Mouse (Mus musculus): ENCODE data around the gene Tcp11l2. TPM values are rescaled to one million over a fixed set of nuclear protein-coding genes. Genes with fewer than 3 reads are reported as not detected.

Tcp11l2 gene
- polyA plus RNA-seq, 1 experiment = 0.15 TPM

DNA sequence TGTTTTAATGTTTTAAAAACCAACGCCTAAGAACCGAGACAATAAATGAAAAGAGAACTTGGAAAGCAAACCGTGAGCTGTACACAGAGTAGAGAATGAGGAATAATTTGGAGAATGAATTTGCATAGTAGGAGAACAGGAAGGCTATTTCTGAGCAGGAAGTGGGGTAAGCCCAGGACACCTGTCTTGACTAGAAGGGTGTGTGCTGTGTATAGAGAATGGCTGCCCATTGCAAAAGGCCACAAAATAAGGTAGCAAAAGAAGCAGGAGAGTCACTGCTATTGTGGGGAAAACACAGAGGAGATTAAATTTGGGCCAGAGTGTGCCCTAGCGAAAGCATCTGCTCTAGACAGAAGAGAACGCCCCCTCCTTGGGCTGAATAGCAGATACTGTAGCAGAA, 41.0 kb upstream of the Tcp11l2 start:
- peaks cover 82% of the 10 kb centered on the region for H3K27me3 ChIP-seq (replicated peaks)
- H3K4me1 ChIP-seq = peaks cover 46% of the 10 kb centered on the region

DNA sequence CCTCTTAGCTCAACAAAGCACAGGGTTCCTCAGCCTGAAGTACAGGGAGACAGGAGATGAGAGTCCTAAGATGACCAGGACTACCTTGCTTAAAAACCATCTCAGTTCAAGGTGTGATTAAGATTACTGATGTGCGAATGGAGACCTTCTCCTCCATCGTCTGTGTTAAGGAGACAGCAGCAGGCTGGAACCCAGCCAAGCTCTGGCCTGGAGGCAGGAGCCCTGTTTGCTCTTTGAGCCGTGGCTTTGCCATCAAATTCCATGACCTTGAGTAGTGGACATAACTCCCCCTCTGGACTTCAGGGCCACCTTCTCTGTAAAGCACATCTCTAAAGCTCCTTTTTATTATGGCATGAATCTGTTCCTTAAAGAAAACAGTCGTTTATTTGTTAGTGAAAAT, 40.6 kb upstream of the Tcp11l2 start:
- H3K9me3 ChIP-seq = peaks cover 5% of the 10 kb centered on the region
- no peaks in the 10 kb centered on the region for H3K36me3 ChIP-seq (replicated peaks; ENCODE audit: low read length)
- peaks cover 79% of the 10 kb centered on the region for H3K27me3 ChIP-seq (replicated peaks)
- H3K4me1 ChIP-seq = peaks cover 46% of the 10 kb centered on the region
- no peak overlapping the region for H3K4me3 ChIP-seq (replicated peaks)
- TF ChIP-seq GATA1 (IDR thresholded peaks at IDR 0.05; ENCODE audit: borderline replicate concordance, low read length) = no peak
- no peak for TF ChIP-seq FLI1 (IDR thresholded peaks at IDR 0.05; ENCODE audit: low read length)

More for the DNA sequence above, 41.0 kb upstream of the Tcp11l2 start:
- H3K36me3 ChIP-seq (replicated peaks; ENCODE audit: low read length) = no peaks in the 10 kb centered on the region
- peaks cover 5% of the 10 kb centered on the region for H3K9me3 ChIP-seq
- H3K4me3 ChIP-seq (replicated peaks) = no peak overlapping the region
- TF ChIP-seq FLI1 (IDR thresholded peaks at IDR 0.05; ENCODE audit: low read length) = no peak
- TF ChIP-seq GATA1 (IDR thresholded peaks at IDR 0.05; ENCODE audit: borderline replicate concordance, low read length) = no peak

DNA sequence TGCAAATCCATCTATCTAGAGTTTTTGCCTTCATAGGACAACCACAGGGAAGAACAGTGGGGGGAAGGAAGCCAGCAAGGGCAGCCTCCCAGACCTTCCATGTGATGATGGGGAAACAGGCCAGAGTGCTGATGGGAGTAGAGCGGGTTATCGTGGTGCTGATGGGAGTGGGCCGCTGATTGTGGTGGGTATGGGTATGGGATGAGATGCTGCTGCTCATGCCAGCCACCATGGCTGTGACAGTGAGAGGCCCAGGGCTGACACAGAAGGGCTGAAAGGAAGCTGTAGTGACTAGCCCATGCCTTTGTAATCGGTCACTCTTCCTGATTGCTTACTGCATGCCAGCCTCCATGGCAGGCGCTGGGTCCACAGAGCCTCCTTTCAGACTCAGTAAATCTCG, 36.8 kb upstream of the Tcp11l2 start:
- TF ChIP-seq GATA1 (IDR thresholded peaks at IDR 0.05; ENCODE audit: borderline replicate concordance, low read length) = no peak
- no peak for TF ChIP-seq FLI1 (IDR thresholded peaks at IDR 0.05; ENCODE audit: low read length)
- H3K4me1 ChIP-seq = peaks cover 26% of the 10 kb centered on the region
- H3K4me3 ChIP-seq (replicated peaks) = peak overlapping the region; percentile 8
- H3K27me3 ChIP-seq (replicated peaks) = peaks cover 44% of the 10 kb centered on the region
- H3K36me3 ChIP-seq (replicated peaks; ENCODE audit: low read length) = no peaks in the 10 kb centered on the region
- H3K9me3 ChIP-seq = no peaks in the 10 kb centered on the region

DNA sequence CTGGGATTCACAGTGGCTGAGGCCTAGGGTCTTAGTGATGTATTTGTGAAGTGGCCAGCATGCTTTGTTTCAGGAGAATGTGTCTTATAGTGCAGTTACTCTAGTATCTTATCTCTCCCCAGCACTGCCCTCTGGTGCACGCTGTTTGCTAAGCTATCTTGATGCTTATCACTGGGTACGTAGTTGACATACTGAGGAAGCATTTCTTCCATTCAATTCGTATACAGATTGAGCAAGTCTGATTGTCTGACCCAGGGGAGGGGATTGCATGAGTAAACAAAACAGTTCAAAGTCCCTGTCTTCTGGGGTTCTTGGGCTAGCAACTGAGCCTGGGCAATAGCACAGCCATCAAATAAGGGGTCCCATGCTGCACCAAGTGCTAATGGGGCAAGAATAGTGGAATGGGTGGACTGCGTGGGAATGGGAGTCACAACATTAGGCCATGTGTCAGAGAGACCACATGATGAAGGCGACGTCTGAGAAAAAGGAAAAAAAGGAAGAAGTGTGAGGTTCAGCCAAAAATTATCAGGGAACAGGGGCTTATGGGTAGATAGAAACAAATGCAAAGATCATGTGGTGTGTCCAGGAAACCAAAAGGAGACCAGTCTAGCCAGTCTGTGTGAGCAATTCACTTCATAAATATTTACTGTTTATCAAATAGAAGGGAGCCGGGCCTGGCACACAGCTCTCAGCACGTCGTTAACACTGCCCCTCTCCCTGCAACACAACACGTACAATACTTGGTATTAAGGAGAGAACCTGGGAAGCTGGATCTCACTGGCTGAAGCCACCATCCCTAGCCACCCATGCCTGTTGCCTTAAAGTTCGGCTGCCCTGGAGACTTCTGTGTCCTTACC, 33.4 kb upstream of the Tcp11l2 start:
- H3K4me1 ChIP-seq = peaks cover 19% of the 10 kb centered on the region
- H3K27me3 ChIP-seq (replicated peaks) = peaks cover 13% of the 10 kb centered on the region
- H3K36me3 ChIP-seq (replicated peaks; ENCODE audit: low read length) = no peaks in the 10 kb centered on the region
- H3K9me3 ChIP-seq = peaks cover 2% of the 10 kb centered on the region; the same call in 1 of the 2 replicates
- TF ChIP-seq FLI1 (IDR thresholded peaks at IDR 0.05; ENCODE audit: low read length) (no peak), GATA1 (IDR thresholded peaks at IDR 0.05; ENCODE audit: borderline replicate concordance, low read length) (no peak)
- no peak overlapping the region for H3K4me3 ChIP-seq (replicated peaks)

DNA sequence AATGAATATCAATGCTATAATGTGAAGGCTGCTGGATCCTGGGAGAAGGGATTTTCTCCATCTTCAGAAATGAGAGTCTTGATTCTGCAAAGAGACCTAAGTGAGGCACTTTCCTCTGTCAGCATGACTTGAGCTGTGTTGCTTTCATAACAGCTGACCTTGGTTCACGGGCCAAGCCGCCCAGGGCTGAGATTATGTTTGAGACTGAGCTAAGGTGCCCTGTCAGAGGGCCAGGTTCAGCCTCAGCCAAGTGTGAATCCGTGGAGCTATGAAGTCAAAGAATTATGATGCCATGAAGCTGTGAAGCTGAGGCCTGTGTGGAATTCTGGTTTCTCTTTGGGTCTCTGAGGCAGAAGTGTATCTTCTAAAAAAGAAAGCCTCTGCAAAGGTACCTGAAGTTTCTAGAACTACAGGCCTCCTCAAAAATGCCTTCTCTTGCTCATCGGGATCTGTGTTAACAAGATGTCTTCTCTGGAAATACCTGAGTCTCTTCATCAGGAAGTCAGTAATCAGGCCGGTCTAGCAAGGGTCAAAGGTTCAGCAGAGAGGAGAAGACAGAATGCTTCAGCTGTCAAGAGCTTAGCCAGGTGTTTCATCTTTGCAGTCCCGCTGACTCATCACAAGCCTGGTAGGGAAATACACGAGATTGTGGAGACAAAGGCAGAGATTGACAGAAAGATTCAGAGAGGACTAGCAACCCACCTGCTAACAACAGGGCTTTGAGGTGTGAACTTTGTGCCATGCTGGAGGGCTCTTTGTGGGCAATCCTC, 31.4 kb upstream of the Tcp11l2 start:
- Histone ChIP-seq H3K9me3 (peaks cover 7% of the 10 kb centered on the region), H3K4me3 (replicated peaks) (no peak overlapping the region), H3K36me3 (replicated peaks; ENCODE audit: low read length) (no peaks in the 10 kb centered on the region), H3K4me1 (peaks cover 27% of the 10 kb centered on the region), H3K27me3 (replicated peaks) (peaks cover 7% of the 10 kb centered on the region)
- TF ChIP-seq GATA1 (IDR thresholded peaks at IDR 0.05; ENCODE audit: borderline replicate concordance, low read length) (no peak), FLI1 (IDR thresholded peaks at IDR 0.05; ENCODE audit: low read length) (no peak)

DNA sequence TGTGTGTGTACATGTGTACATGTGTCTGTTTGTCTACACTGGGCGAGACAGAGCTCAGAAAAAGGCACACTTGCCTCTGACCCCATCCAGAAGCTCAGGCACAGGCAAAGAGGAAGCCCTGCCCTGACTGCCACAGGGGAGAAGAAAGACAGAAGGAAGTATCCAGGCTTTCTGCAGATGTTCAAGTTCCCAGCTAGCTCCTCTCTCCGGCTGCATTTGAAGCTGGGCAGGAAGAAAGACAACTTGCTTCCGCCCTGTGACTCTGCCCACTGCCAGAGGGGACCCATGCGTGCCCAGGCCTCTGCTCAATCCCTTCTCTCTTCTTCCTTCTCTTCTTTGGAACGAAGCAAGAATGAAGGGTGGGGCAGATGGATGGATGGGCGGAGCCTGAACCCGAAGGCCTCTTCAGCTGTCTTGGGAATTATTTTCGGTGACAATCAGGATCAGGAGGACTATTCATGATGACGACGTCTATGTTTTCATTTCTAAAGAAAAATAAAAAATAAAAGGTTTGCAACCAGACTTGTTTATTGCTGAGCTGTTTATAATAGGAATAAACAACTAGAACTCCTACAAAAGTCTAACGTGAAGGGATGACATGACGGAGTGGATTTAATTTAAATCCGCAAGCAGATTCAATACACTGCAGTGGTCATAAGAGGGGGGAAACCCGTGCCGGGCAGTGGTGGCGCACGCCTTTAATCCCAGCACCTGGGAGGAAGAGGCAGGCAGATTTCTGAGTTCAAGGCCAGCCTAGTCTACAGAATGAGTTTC, 27.1 kb upstream of the Tcp11l2 start:
- H3K27me3 ChIP-seq (replicated peaks) = no peaks in the 10 kb centered on the region
- H3K4me1 ChIP-seq = peaks cover 23% of the 10 kb centered on the region
- H3K36me3 ChIP-seq (replicated peaks; ENCODE audit: low read length) = no peaks in the 10 kb centered on the region
- TF ChIP-seq FLI1 (IDR thresholded peaks at IDR 0.05; ENCODE audit: low read length) (no peak), GATA1 (IDR thresholded peaks at IDR 0.05; ENCODE audit: borderline replicate concordance, low read length) (no peak)
- H3K9me3 ChIP-seq = peaks cover 15% of the 10 kb centered on the region
- no peak overlapping the region for H3K4me3 ChIP-seq (replicated peaks)

DNA sequence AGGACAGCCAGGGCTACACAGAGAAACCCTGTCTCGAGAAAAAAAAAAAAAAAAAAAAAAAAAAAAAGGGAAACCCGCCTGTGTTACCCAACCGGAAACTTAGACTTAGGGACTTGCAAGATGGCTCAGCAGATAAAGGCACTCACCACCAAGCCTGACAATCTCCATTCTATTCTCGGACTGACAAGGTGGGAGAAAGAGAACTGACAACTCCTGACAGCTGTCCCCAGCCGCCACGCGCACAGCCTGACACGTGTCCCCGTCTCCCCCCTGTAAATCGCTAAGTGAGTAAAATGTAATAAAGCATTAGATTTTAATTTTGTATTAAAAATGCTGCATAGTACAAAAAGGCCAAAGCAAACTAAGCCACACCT, 26.5 kb upstream of the Tcp11l2 start:
- Histone ChIP-seq H3K36me3 (replicated peaks; ENCODE audit: low read length) (no peaks in the 10 kb centered on the region), H3K27me3 (replicated peaks) (no peaks in the 10 kb centered on the region), H3K4me1 (peaks cover 27% of the 10 kb centered on the region), H3K4me3 (replicated peaks) (peak overlapping the region; percentile 78), H3K9me3 (peaks cover 15% of the 10 kb centered on the region)
- TF ChIP-seq FLI1 (IDR thresholded peaks at IDR 0.05; ENCODE audit: low read length) (no peak), GATA1 (IDR thresholded peaks at IDR 0.05; ENCODE audit: borderline replicate concordance, low read length) (no peak)

DNA sequence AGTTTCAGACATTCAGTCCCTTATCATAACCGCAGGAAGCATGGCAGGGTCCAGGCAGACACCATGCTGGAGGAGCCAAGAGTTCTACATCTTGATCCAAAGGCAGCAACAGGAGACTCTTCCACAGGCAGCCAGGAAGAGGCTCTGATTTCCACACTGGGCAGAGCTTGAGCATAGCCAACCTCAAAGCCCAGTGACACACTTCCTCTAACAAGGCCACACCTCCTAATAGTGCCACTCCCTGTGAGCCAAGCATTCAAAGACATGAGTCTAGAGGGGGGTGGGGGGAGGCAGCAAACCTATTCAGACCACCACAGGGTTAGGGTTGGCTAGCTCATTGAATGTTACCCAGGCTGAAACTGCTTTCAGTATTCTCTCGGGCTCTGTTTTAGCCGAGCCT, 24.6 kb upstream of the Tcp11l2 start:
- TF ChIP-seq GATA1 (IDR thresholded peaks at IDR 0.05; ENCODE audit: borderline replicate concordance, low read length) (no peak), FLI1 (IDR thresholded peaks at IDR 0.05; ENCODE audit: low read length) (no peak)
- Histone ChIP-seq H3K27me3 (replicated peaks) (no peaks in the 10 kb centered on the region), H3K4me3 (replicated peaks) (no peak overlapping the region), H3K36me3 (replicated peaks; ENCODE audit: low read length) (no peaks in the 10 kb centered on the region), H3K9me3 (peaks cover 15% of the 10 kb centered on the region), H3K4me1 (peaks cover 31% of the 10 kb centered on the region)

DNA sequence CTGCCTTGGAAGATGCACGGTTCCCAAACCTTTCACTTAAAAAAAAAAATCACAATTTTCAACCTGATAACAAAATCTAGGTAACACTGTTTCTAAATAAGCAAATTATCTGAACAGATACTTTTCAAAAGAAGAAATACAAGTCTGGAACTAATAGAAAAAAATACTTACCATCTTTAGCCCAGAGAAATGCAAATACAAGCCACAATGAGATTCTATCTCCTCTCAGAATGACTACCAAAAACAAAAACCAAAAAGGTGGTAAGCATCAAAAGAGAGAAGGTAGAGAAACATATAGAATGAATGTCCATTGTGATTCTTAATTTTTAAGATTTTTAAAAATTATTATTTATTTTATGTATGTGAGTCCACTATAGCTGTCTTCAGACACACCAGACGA, 23.9 kb upstream of the Tcp11l2 start:
- H3K9me3 ChIP-seq = peaks cover 15% of the 10 kb centered on the region
- no peaks in the 10 kb centered on the region for H3K36me3 ChIP-seq (replicated peaks; ENCODE audit: low read length)
- TF ChIP-seq FLI1 (IDR thresholded peaks at IDR 0.05; ENCODE audit: low read length) (no peak), GATA1 (IDR thresholded peaks at IDR 0.05; ENCODE audit: borderline replicate concordance, low read length) (no peak)
- H3K27me3 ChIP-seq (replicated peaks) = no peaks in the 10 kb centered on the region
- H3K4me1 ChIP-seq = peaks cover 30% of the 10 kb centered on the region
- H3K4me3 ChIP-seq (replicated peaks) = no peak overlapping the region
